Mouse (Mus musculus): Measurements from ENCODE around the gene Tprn. TPM values are rescaled to one million over a fixed set of nuclear protein-coding genes. Genes with fewer than 3 reads are reported as not detected.

Gene Tprn
- 10 to 100 TPM; 13.9 to 14.0 TPM for total RNA-seq (2021)
- long read RNA-seq, transcript Tprn-201 (4 exons, 2,787 nt) = major isoform, 8 of 8 reads
- long read RNA-seq, partial matches to known transcripts = 0 of 8 reads
- long read RNA-seq, other reads (novel, unspliced or antisense) = 0 of 8 reads

DNA sequence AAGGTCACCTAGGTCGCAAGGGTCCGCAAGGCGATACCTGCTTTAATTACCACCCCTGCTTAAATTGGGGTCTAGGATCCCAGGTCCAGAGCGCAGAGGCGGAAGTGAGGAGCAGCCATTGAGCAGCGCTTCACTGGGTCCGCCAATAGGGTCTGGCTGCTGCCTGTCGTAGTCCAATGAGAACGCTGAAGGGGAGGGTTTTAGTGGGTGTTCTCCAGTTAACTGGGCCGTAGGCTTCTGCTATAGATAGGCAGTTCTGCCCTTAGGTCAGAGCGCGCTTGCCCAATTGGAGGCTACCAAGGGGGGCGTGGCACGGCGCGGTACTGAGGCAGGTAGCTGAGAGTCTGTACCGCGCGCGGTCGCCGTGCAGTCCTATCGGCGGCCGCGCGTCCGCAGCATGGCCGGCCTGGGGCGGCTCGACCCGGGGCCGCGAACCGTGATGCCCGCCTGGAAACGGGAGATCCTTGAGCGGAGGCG is at the start of gene Tprn:
Tprn (plus strand) TSS at position 328 of the 477 bp plus-strand sequence.
- DNase-seq (ENCODE audit: low spot score in 2 of 2) = peak; percentile 88 to 89

GRCm38 (mm10) chr2:25213266-25213865 is 49.1 kb upstream of the Tprn start:
- no peak for DNase-seq (ENCODE audit: low spot score in 2 of 2)

DNA sequence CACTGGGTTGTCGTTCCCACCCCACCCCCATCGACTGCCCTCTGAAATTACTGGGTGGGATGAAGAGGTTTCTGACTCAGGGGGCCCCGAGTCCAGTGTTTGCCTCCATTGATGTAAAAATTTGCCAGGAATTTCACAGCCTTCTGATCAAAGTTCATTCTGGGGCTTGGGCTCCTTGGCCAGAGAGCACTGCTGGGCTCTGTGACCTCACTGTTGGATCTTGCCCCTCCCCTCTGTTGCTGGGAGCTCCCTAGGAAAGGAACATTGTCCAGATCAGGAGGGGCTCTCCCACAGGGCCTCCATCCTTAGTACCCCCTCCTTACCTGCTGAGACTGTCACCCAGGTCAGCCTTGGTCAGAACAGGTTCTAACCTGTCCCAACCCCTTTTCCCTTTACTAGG is 48.0 kb upstream of the Tprn start, which contains the start of gene Stpg3:
Stpg3 (minus strand) TSS at position 194 of the 400 bp plus-strand sequence.
- no peak for DNase-seq (ENCODE audit: low spot score in 2 of 2)

DNA sequence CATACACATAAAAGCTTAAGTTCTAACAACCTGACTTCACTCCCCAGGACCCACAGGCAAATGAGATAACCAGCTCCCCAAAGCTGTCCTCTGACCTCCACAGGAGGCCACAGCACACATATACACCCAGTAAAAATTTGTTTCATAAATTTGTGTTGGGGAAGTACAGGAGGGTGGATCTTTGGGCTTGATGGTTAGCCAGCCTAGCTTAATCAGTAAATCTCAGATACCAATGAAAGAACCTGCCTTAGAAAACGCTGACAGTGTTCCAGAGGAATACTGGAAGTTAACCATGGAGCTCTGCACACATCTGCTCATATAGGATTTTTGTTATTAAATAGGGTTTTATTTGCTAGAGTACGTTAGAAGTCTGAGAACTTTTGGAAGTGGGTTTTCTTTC is 44.8 kb upstream of the Tprn start:
- DNase-seq (ENCODE audit: low spot score in 2 of 2) = no peak

DNA sequence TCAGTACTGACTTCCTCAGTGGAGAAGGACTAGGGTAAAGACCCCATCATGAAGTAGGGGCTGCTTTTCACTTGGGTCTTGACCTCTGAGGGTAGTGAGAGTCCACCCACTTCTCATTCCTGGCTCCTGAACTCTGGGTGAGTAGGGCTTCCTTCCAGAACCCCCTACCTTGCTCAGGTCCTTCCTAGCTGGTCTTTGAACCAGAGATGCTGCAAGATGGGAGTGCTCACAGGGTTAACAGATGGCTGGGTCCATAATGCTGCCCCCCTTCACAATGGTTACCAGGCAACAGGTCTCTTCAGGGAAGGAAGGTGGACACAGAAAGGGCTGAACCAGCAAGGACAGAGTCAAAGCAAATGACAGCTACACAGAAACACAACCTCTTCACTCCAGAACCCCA is 44.0 kb upstream of the Tprn start, which contains the start of gene Fam166a:
Fam166a (plus strand) TSS at position 301 of the 400 bp plus-strand sequence.
- no peak for DNase-seq (ENCODE audit: low spot score in 2 of 2)

DNA sequence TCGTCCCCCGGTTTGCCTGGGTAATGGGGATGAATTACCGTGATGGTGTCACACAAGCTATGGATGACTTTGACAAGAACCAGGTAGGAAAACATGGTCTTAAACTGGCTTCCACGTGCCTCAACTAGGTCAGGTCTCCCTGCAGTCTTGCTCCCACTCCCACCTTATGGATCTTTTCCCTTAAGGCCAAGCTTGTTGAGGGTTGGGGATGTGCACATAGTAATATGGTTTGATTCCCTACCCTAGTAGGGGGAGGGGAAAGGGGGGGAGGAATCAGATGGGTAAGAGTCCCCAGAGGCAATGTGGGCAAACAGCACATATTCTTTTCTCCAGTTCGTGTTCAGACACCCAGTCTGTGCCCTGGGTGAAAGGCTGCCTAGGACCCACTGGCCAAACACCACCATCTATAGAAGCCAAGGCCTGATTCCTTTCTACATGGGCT is 41.1 kb upstream of the Tprn start:
- no peak for DNase-seq (ENCODE audit: low spot score in 2 of 2)

DNA sequence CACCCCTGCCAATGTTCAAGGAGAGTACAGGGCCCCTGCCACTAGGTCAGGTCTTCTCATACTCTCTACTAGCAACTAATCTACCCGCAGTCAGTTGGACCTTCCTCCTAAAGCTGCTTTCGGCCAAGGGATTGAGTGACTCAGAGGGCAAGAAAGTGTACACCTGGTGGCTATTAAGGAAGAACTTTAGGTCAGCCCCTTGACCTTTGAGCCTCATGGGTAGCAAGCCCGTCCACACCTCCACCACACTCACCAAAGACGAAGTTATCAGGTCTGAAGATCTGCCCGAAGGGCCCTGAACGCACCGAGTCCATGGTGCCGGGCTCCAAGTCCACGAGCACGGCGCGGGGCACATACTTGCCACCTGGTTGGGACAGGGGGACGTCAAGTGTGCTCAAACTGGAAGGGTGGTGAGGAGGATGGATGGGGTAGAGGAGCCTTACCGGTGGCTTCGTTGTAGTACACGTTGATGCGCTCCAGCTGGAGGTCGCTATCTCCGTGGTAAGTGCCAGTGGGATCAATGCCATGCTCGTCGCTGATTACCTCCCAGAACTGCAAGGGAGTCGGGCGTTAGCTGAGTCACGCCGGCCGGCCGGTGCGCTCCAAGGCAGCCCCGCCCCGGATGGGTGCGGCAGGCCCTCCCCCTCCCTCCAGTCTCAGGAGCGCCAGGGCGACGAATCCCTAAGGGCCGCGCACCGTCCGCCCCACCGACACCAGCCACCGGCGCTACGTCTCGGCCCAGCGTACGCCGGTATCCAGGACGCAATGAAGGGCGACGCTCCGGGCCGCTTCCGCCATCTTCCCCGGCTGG is 38.5 kb upstream of the Tprn start:
- peak in 1 of 2 experiments; percentile 58 for DNase-seq (ENCODE audit: low spot score in 2 of 2)

DNA sequence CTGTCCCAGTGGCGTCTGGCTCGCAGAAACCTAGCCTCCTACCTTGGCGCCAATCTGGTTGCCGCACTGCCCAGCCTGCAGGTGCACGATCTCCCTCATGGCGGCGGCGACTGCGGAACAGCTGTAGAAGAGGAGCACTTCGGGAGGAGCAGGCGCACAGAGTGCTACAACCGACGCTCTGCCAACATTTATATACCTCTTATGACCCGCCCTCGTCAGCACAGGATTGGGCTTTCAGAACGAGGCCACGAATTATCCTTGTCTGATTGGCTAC is 38.0 kb upstream of the Tprn start, which contains the start of gene Tubb4b:
Tubb4b (minus strand) TSS at position 211 of the 274 bp plus-strand sequence.
- DNase-seq (ENCODE audit: low spot score in 2 of 2) = no peak

DNA sequence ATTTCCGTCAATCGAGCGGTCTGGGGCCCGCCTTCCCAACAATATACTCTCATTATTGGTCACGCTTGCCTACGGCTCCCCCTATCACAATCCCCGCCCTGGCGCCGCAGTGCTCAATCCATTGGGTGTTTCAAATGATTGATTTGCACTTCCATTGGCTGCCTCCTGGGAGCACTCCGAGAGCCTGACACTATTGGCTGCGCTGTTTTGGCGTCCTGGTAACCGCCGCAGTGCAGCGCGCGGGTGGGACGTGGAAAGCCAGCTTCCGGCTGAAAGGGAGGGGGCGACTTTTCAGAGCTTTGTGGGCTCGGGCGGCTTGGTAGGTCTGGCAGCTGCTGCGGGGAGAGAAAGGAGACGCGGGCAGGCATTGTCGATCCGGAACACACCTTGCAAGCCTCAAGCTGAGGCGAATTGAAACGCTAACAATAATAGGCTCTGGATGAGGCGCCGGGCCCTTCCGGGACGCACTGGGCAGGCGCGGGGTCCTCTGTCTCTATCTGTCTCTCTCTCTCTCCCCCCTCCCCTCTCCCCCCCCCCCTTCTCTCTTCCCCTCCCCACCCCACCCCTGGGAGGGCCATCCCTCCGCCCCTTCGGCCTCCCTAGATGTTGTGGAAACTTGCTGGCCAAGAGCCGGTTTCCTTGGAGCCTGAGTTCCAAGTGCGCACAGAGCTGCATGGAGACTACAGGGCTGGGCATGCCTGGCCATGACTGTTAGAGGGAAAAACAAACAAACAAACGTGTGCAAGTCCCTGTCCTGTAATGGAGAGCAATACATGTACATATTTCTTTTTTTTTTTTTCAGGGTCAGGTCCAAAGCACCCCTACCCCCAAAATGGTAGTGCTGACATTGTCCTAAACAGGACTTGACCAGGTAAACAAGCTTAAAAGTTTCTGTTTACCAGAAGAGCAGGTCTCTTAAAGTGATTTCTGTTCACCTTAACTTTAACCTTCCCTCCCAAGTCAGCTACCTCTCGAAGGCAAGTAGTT is 37.4 kb upstream of the Tprn start:
- DNase-seq (ENCODE audit: low spot score in 2 of 2) = peak; percentile 97

GRCm38 (mm10) chr2:25225811-25226379 is 36.5 kb upstream of the Tprn start:
- no peak for DNase-seq (ENCODE audit: low spot score in 2 of 2)

GRCm38 (mm10) chr2:25226864-25227263 is 35.6 kb upstream of the Tprn start:
- DNase-seq (ENCODE audit: low spot score in 2 of 2) = peak; percentile 58 to 67

DNA sequence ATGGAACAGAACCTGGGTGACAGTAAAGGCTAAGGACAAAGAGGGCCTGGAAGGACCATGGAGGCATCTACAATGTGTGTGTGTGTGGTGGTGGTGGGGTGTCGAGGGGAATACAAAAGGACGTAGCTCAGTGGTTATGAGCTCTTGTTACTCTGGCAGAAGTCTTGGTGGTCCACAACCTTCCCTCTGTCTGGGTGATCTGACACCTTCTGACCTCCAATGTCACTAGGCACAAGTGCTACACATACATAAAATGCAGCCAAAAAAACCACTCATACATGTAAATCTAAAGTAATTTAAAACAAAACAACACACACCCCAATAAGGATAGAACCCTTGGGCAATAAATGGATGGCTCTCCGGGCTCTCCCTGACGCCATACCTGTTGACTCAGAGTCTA is 35.0 kb upstream of the Tprn start:
- no peak for DNase-seq (ENCODE audit: low spot score in 2 of 2)

GRCm38 (mm10) chr2:25228431-25228889 is 34.0 kb upstream of the Tprn start:
- peak; percentile 79 to 86 for DNase-seq (ENCODE audit: low spot score in 2 of 2)

DNA sequence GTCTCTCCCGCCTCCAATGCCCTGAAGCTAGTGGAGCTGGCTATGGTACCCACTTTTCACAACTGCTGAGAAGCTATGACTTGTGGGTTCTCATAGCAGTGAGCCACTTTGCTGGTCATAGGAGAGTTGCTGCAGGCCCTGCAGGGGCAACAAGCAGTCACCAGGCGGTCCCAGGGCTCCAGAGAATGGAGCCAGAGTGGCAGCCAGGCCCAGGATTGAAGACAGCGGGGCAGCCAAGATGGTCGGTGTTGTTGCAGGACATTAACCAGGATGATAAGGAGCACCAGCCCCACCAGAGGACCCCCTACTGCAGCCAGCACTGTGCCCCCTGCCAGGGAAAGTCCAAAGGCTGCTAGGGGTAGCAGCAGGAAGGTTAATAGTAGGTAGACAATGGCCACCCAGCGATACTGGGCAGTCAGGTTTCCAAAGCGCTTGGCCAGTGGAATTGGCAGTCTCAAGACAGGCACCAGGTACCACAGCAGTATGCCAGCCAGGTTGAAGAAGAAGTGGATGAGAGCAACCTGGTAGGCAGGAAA is 33.4 kb upstream of the Tprn start:
- no peak for DNase-seq (ENCODE audit: low spot score in 2 of 2)

- DNase-seq (ENCODE audit: low spot score in 2 of 2) = no peak
Measured at GRCm38 (mm10) chr2:25229582-25229981, 32.8 kb upstream of the Tprn start.

DNA sequence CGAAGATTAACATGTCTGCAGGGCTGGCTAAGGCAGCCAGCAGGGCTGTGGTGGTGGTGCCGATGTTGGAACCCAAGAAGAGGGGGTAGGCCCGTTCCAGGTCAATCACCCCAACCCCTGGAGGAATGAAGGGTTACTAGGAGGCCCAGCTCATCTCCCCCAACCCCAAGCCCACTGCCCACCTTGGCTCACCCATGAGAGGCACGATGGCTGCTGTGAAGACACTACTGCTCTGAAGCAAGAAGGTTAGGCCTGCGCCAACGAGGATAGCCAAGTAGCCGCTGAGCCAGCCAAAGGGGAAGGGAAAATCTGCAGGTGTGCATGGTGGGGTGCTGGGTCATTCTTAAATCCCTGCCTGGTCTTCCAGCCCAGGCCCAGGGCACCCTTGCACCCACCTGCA is 31.8 kb upstream of the Tprn start:
- no peak for DNase-seq (ENCODE audit: low spot score in 2 of 2)

- DNase-seq (ENCODE audit: low spot score in 2 of 2) = no peak
Measured at GRCm38 (mm10) chr2:25231038-25231437, 31.4 kb upstream of the Tprn start.

- no peak for DNase-seq (ENCODE audit: low spot score in 2 of 2)
Measured at GRCm38 (mm10) chr2:25233421-25233820, 29.0 kb upstream of the Tprn start.

- no peak for DNase-seq (ENCODE audit: low spot score in 2 of 2)
Measured at GRCm38 (mm10) chr2:25234050-25234449, 28.4 kb upstream of the Tprn start, which contains the start of gene Slc34a3. TSS of gene Slc34a3 (minus strand) at chr2:25234364.

DNA sequence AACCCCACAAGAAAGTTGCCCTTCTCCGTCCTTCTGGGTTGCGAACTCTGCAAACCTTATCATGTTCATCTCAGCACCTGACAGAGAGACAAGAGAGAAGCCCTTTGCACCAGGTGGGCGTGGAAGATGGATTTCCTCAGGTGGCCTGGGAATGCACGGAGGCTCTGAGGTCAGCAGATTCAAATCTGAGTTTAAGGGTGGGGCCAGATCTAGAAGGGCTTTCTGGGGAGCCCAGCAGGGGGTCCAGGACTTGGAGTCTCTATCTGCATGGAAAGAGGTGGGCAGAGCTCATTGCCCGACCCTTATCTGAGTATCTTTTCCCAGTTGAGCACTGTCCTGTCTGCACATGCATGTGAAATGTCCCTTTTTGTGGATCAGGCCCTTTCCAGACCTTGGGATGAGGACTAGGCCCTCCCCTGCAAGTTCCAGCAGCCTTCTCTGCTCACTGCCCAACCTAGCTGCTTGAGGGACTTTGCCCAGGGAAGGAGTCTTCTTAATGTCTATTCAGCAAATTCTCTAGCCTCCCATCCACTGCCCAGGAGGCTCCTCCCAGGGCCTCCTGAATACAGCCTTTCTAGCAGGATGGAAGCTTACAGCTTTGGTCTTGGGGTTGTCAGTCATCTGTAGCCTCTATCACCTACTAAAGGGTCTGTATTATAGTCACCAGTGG is 27.7 kb upstream of the Tprn start:
- no peak for DNase-seq (ENCODE audit: low spot score in 2 of 2)
